Mouse (Mus musculus) neural tube, embryonic 11.5 days (tissue): ENCODE measurements around the gene Cpsf6. TPM values are rescaled to one million over a fixed set of nuclear protein-coding genes. Genes with fewer than 3 reads are reported as not detected.
A peak's percentile ranks its signal among the peaks of the same experiment; 100 is the strongest.

ENCODE experiments used
- ATAC-seq: fragments of 200-750 bp; cut with Nextera tagmentation; 2 replicates; pipeline ENCODE4 v1.8.0; 2017; ENCODE audit warnings: moderate number of reproducible peaks, mild to moderate bottlenecking, moderate TSS enrichment, moderate library complexity; ENCODE audit not compliant: insufficient read depth, low FRiP score, low TSS enrichment
- DNase-seq: peaks from one replicate; pipeline ENCODE4 v3.0.0-alpha.2; 2015; ENCODE audit warnings: low spot score
- H3K27ac ChIP-seq: fragments of 300-500 bp; sonication (generic); 2 replicates; pipeline ENCODE4 v1.5.1; 2014; ENCODE audit warnings: low read depth, mild to moderate bottlenecking, low read length
- H3K27me3 ChIP-seq: fragments of 300-500 bp; sonication (generic); 2 replicates; pipeline ENCODE4 v1.6.1; 2014; ENCODE audit warnings: mild to moderate bottlenecking, low read length, mixed read lengths; ENCODE audit not compliant: control insufficient read depth, insufficient read depth
- H3K36me3 ChIP-seq: fragments of 300-500 bp; sonication (generic); 2 replicates; pipeline ENCODE4 v1.6.1; 2014; ENCODE audit warnings: mild to moderate bottlenecking, low read length, moderate library complexity, mixed read lengths; ENCODE audit not compliant: control insufficient read depth, insufficient read depth
- H3K4me1 ChIP-seq: fragments of 300-500 bp; sonication (generic); 2 replicates; pipeline ENCODE4 v1.6.1; 2014; ENCODE audit warnings: low read length, mixed read lengths; ENCODE audit not compliant: control insufficient read depth, insufficient read depth
- H3K4me2 ChIP-seq: fragments of 300-500 bp; sonication (generic); 2 replicates; pipeline ENCODE4 v1.6.1; 2014; ENCODE audit warnings: low read depth, mild to moderate bottlenecking, moderate library complexity
- H3K4me3 ChIP-seq: fragments of 300-500 bp; sonication (generic); 2 replicates; pipeline ENCODE4 v1.5.1; 2014; ENCODE audit warnings: low read depth, low read length
- H3K9ac ChIP-seq: fragments of 300-500 bp; sonication (generic); 2 replicates; pipeline ENCODE4 v1.6.1; 2014; ENCODE audit warnings: mild to moderate bottlenecking, low read length
- H3K9me3 ChIP-seq: fragments of 300-500 bp; sonication (generic); 2 replicates; pipeline ENCODE4 v1.6.1; 2016; ENCODE audit warnings: low read length; ENCODE audit not compliant: control insufficient read depth
- WGBS: fragments of 180-500 bp; shearing (Covaris S2); extraction: QIAGEN DNeasy Blood & Tissue Kit; methylation state at CpG from one replicate; pipeline ENCODE4 v1.1.7; 2014; 5-methylcytosine and 5-hydroxymethylcytosine counted together
- polyA plus RNA-seq: library from polyadenylated mRNA; unstranded; fragments of >200 nt; fragmentation: Nextera tagmentation; extraction: Ambion mirVana; gene quantifications from 2 replicates; pipeline ENCODE4 v1.2.1, GENCODE M21; 2014

Gene Cpsf6
- polyA plus RNA-seq, 1 experiment from 2014 or later: 238 TPM

DNA sequence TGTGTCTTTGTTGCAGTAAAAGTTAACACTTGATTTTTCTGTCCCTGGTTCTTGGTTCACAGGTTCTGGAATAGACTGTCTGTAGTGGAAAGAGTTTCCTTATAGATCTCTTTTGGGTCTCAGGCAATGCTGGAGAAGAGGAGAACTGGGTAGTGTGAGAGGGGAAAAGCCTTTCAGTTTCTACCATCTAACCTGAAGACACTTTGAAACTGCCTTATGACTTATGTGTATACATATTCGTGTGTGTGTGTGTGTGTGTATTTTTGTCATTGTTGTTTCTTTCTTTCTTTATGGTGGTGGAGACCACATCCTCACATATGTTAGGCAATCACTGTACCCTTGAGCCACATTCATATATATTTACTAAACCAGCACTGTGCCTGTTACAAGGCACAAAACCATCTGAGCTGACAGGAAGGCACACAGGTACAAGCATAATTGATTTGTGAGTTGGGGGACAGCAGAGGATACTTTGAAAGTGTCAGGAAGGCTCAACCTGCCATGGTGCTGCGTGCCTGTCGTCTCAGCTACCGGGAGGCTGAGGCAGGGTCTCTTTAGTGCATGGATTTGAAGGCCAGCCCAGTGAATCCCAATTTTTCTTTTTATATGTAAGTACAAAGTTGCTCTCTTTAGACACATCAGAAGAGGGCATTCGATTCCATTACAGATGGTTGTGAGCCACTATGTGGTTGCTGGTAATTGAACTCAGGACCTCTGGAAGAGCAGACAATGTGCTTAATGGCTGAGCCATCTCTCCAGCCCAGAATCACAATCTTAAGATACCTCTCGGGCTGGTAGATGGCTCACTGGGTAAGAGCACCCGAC is 41.7 kb upstream of the Cpsf6 start:
- no peaks in the 10 kb centered on the region for H3K36me3 ChIP-seq
- no peak overlapping the region for H3K27ac ChIP-seq
- DNase-seq: no peak
- H3K9ac ChIP-seq: no peak overlapping the region
- no peak for ATAC-seq
- no peaks in the 10 kb centered on the region for H3K9me3 ChIP-seq
- no peaks in the 10 kb centered on the region for H3K27me3 ChIP-seq
- WGBS: 82% methylated on average over 7 of the region's 7 CpGs
- H3K4me1 ChIP-seq: 0 out of 2 replicates have a peak, but pooled peaks cover 3% of the 10 kb centered on the region
- no peak overlapping the region for H3K4me2 ChIP-seq
- H3K4me3 ChIP-seq: no peak overlapping the region

- Histone ChIP-seq H3K4me3 (no peak overlapping the region), H3K27me3 (no peaks in the 10 kb centered on the region), H3K27ac (no peak overlapping the region), H3K4me1 (0 out of 2 replicates have a peak, but pooled peaks cover 3% of the 10 kb centered on the region), H3K9ac (no peak overlapping the region), H3K4me2 (no peak overlapping the region), H3K9me3 (no peaks in the 10 kb centered on the region), H3K36me3 (no peaks in the 10 kb centered on the region)
- DNase-seq: no peak
- no peak for ATAC-seq
- 85% methylated on average over 9 of the region's 9 CpGs for WGBS
These were observed 40.9 kb upstream of the Cpsf6 start for GRCm38 (mm10) chr10:117420502-117421282.

DNA sequence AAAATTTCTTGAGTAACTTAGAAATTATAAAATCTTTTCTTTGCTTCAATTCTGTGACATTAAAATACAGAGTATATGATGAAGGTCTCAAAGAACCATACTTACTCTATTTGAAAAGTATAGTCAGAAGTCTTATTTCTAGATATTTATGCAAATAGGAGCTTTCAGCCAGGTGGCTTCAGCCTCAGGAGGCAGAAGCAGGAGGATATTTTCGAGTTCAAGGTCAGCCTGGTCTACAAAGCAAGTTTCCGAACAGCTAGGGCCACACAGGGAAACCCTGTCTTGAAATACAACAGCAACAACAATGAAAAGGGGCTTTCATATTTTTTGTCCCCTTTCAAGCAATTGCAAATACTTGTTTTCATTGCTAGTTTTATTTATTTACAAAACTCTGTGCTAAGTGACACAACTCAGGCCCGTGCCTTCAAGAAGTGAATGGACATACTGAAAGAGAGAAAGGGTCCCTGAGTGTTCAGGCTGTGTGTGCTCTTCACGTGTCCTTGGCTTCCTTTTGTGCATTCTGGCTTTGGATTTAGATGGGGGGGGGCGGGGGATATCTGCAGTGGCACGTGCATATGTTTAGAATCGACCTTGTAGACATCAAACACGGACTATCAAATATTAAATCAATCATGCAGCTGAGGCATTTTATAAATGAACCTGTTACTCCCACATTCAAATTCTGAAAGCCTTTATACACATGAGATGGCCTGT is 39.9 kb upstream of the Cpsf6 start:
- H3K27me3 ChIP-seq: no peaks in the 10 kb centered on the region
- no peak overlapping the region for H3K27ac ChIP-seq
- ATAC-seq (no peak), DNase-seq (no peak)
- H3K4me2 ChIP-seq: no peak overlapping the region
- no peak overlapping the region for H3K9ac ChIP-seq
- no peaks in the 10 kb centered on the region for H3K36me3 ChIP-seq
- no peaks in the 10 kb centered on the region for H3K9me3 ChIP-seq
- H3K4me1 ChIP-seq: 0 out of 2 replicates have a peak, but pooled peaks cover 3% of the 10 kb centered on the region
- whole genome bisulfite sequencing: 76% methylated on average over 8 of the region's 8 CpGs
- no peak overlapping the region for H3K4me3 ChIP-seq

GRCm38 (mm10) chr10:117418668-117419237 is 38.9 kb upstream of the Cpsf6 start:
- 0 out of 2 replicates have a peak, but pooled peaks have one; percentile 6 for ATAC-seq
- H3K27me3 ChIP-seq: no peaks in the 10 kb centered on the region
- peak overlapping the region; percentile 56 for H3K4me2 ChIP-seq
- H3K36me3 ChIP-seq: no peaks in the 10 kb centered on the region
- H3K4me3 ChIP-seq: no peak overlapping the region
- no peak for DNase-seq
- H3K9ac ChIP-seq: no peak overlapping the region
- no peak overlapping the region for H3K27ac ChIP-seq
- WGBS: 54% methylated on average over 24 of the region's 24 CpGs
- H3K4me1 ChIP-seq: 0 out of 2 replicates have a peak, but pooled peaks cover 3% of the 10 kb centered on the region
- H3K9me3 ChIP-seq: no peaks in the 10 kb centered on the region

- DNase-seq: no peak
- Histone ChIP-seq H3K27ac (no peak overlapping the region), H3K27me3 (no peaks in the 10 kb centered on the region), H3K4me2 (peak overlapping the region; percentile 56), H3K9me3 (no peaks in the 10 kb centered on the region), H3K9ac (no peak overlapping the region; the same call in 1 of the 2 replicates), H3K36me3 (no peaks in the 10 kb centered on the region), H3K4me3 (no peak overlapping the region), H3K4me1 (0 out of 2 replicates have a peak, but pooled peaks cover 3% of the 10 kb centered on the region)
- peak; percentile 31; the same call in 1 of the 2 replicates for ATAC-seq
- 23% methylated on average over 18 of the region's 18 CpGs for WGBS
These were observed 38.2 kb upstream of the Cpsf6 start for GRCm38 (mm10) chr10:117417772-117418667.

DNA sequence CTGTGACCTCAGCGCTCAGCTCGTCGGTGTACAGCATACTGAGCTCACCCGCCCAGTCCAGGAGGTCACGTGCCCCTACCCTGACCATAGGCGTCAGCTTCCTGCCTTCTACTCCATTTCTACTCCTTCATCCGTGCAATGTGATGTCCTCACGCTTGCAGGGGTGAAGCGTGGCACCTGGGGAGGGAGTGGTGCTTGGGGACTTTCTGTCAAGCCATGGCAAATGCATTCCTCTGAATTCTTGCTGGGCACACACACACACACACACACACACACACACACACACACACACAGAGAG is 37.6 kb upstream of the Cpsf6 start:
- no peak overlapping the region for H3K4me3 ChIP-seq
- 57% methylated on average over 9 of the region's 9 CpGs for WGBS
- H3K27me3 ChIP-seq: no peaks in the 10 kb centered on the region
- ATAC-seq (peak; percentile 58; the same call in 1 of the 2 replicates), DNase-seq (no peak)
- H3K4me1 ChIP-seq: 0 out of 2 replicates have a peak, but pooled peaks cover 3% of the 10 kb centered on the region
- H3K9ac ChIP-seq: no peak overlapping the region; the same call in 1 of the 2 replicates
- no peak overlapping the region for H3K27ac ChIP-seq
- H3K9me3 ChIP-seq: no peaks in the 10 kb centered on the region
- peak overlapping the region; percentile 56 for H3K4me2 ChIP-seq
- H3K36me3 ChIP-seq: no peaks in the 10 kb centered on the region

- 85% methylated on average over 16 of the region's 16 CpGs for WGBS
- ATAC-seq: no peak
- Histone ChIP-seq H3K4me2 (peak overlapping the region; percentile 56), H3K27ac (no peak overlapping the region), H3K9me3 (no peaks in the 10 kb centered on the region), H3K36me3 (no peaks in the 10 kb centered on the region), H3K9ac (no peak overlapping the region), H3K4me3 (no peak overlapping the region), H3K27me3 (no peaks in the 10 kb centered on the region), H3K4me1 (0 out of 2 replicates have a peak, but pooled peaks cover 3% of the 10 kb centered on the region)
- no peak for DNase-seq
These were observed 37.0 kb upstream of the Cpsf6 start for GRCm38 (mm10) chr10:117416636-117417469.
